Mouse (Mus musculus): ENCODE results near the gene Chd2. TPM values are rescaled to one million over a fixed set of nuclear protein-coding genes. Genes with fewer than 3 reads are reported as not detected.

Chd2 gene
- polyA plus RNA-seq, 1 experiment from 2014 or later = 58.9 TPM

GRCm38 (mm10) chr7:73556688-73557667 lies 15.3 kb upstream of the Chd2 start:
- Histone ChIP-seq H3K9ac (ENCODE audit: low read length) (peak overlapping the region; percentile 100), H3K27me3 (ENCODE audit: control insufficient read depth, insufficient read depth, low read depth, low read length) (no peaks in the 10 kb centered on the region), H3K27ac (ENCODE audit: low read length) (peak overlapping the region; percentile 99), H3K4me3 (ENCODE audit: low read length) (peak overlapping the region; percentile 99), H3K9me3 (ENCODE audit: control insufficient read depth, low read length) (no peaks in the 10 kb centered on the region), H3K4me2 (ENCODE audit: low read depth, low read length) (peak overlapping the region; percentile 41), H3K4me1 (replicated peaks; ENCODE audit: control insufficient read depth, insufficient read depth, low read length) (peaks cover 9% of the 10 kb centered on the region), H3K36me3 (ENCODE audit: control insufficient read depth, insufficient read depth, low read length) (no peaks in the 10 kb centered on the region)
- WGBS = under 1% methylated on average over 25 of the region's 25 CpGs
- ATAC-seq (ENCODE audit: low read depth) = no peak

GRCm38 (mm10) chr7:73555918-73556580 lies 14.4 kb upstream of the Chd2 start:
- H3K9ac ChIP-seq (ENCODE audit: low read length) = no peak overlapping the region
- 2% methylated on average over 4 of the region's 4 CpGs for WGBS
- no peaks in the 10 kb centered on the region for H3K36me3 ChIP-seq (ENCODE audit: control insufficient read depth, insufficient read depth, low read length)
- H3K4me2 ChIP-seq (ENCODE audit: low read depth, low read length) = peak overlapping the region; percentile 41; the same call in 1 of the 2 replicates
- ATAC-seq (ENCODE audit: low read depth) = no peak
- H3K4me3 ChIP-seq (ENCODE audit: low read length) = peak overlapping the region; percentile 21; the same call in 1 of the 2 replicates
- H3K27ac ChIP-seq (ENCODE audit: low read length) = no peak overlapping the region
- H3K4me1 ChIP-seq (replicated peaks; ENCODE audit: control insufficient read depth, insufficient read depth, low read length) = peaks cover 11% of the 10 kb centered on the region
- H3K9me3 ChIP-seq (ENCODE audit: control insufficient read depth, low read length) = no peaks in the 10 kb centered on the region
- H3K27me3 ChIP-seq (ENCODE audit: control insufficient read depth, insufficient read depth, low read depth, low read length) = no peaks in the 10 kb centered on the region

- H3K9ac ChIP-seq (ENCODE audit: low read length) = no peak overlapping the region
- no peak overlapping the region for H3K4me3 ChIP-seq (ENCODE audit: low read length)
- WGBS = 20% methylated on average over 2 of the region's 2 CpGs
- H3K36me3 ChIP-seq (ENCODE audit: control insufficient read depth, insufficient read depth, low read length) = peaks cover 4% of the 10 kb centered on the region
- H3K27me3 ChIP-seq (ENCODE audit: control insufficient read depth, insufficient read depth, low read depth, low read length) = no peaks in the 10 kb centered on the region
- ATAC-seq (ENCODE audit: low read depth) = no peak
- no peak overlapping the region for H3K4me2 ChIP-seq (ENCODE audit: low read depth, low read length)
- no peak overlapping the region for H3K27ac ChIP-seq (ENCODE audit: low read length)
- no peaks in the 10 kb centered on the region for H3K9me3 ChIP-seq (ENCODE audit: control insufficient read depth, low read length)
- peaks cover 11% of the 10 kb centered on the region for H3K4me1 ChIP-seq (replicated peaks; ENCODE audit: control insufficient read depth, insufficient read depth, low read length)
These were observed 13.2 kb upstream of the Chd2 start for GRCm38 (mm10) chr7:73554849-73555248.

- no peaks in the 10 kb centered on the region for H3K27me3 ChIP-seq (ENCODE audit: control insufficient read depth, insufficient read depth, low read depth, low read length)
- no peaks in the 10 kb centered on the region for H3K9me3 ChIP-seq (ENCODE audit: control insufficient read depth, low read length)
- WGBS = 55% methylated on average over 2 of the region's 2 CpGs
- H3K36me3 ChIP-seq (ENCODE audit: control insufficient read depth, insufficient read depth, low read length) = peaks cover 16% of the 10 kb centered on the region
- no peak for ATAC-seq (ENCODE audit: low read depth)
- H3K4me1 ChIP-seq (replicated peaks; ENCODE audit: control insufficient read depth, insufficient read depth, low read length) = peaks cover 11% of the 10 kb centered on the region
- no peak overlapping the region for H3K4me2 ChIP-seq (ENCODE audit: low read depth, low read length)
- H3K9ac ChIP-seq (ENCODE audit: low read length) = no peak overlapping the region
- H3K4me3 ChIP-seq (ENCODE audit: low read length) = no peak overlapping the region
- H3K27ac ChIP-seq (ENCODE audit: low read length) = no peak overlapping the region
These were observed 11.5 kb upstream of the Chd2 start for GRCm38 (mm10) chr7:73553160-73553559.

- ATAC-seq (ENCODE audit: low read depth) = no peak
- peaks cover 18% of the 10 kb centered on the region for H3K36me3 ChIP-seq (ENCODE audit: control insufficient read depth, insufficient read depth, low read length)
- WGBS = 59% methylated on average over 7 of the region's 7 CpGs
- H3K4me2 ChIP-seq (ENCODE audit: low read depth, low read length) = peak overlapping the region; percentile 50
- no peaks in the 10 kb centered on the region for H3K9me3 ChIP-seq (ENCODE audit: control insufficient read depth, low read length)
- no peaks in the 10 kb centered on the region for H3K27me3 ChIP-seq (ENCODE audit: control insufficient read depth, insufficient read depth, low read depth, low read length)
- peaks cover 14% of the 10 kb centered on the region for H3K4me1 ChIP-seq (replicated peaks; ENCODE audit: control insufficient read depth, insufficient read depth, low read length)
- no peak overlapping the region for H3K27ac ChIP-seq (ENCODE audit: low read length)
- H3K9ac ChIP-seq (ENCODE audit: low read length) = peak overlapping the region; percentile 49; the same call in 1 of the 2 replicates
- H3K4me3 ChIP-seq (ENCODE audit: low read length) = peak overlapping the region; percentile 30; the same call in 1 of the 2 replicates
These were observed 10.6 kb upstream of the Chd2 start for GRCm38 (mm10) chr7:73552054-73552750.

GRCm38 (mm10) chr7:73551370-73551769 lies 9.7 kb upstream of the Chd2 start:
- no peak for ATAC-seq (ENCODE audit: low read depth)
- no peak overlapping the region for H3K27ac ChIP-seq (ENCODE audit: low read length)
- no peak overlapping the region for H3K9ac ChIP-seq (ENCODE audit: low read length)
- peaks cover 20% of the 10 kb centered on the region for H3K4me1 ChIP-seq (replicated peaks; ENCODE audit: control insufficient read depth, insufficient read depth, low read length)
- no peak overlapping the region for H3K4me3 ChIP-seq (ENCODE audit: low read length)
- no peaks in the 10 kb centered on the region for H3K27me3 ChIP-seq (ENCODE audit: control insufficient read depth, insufficient read depth, low read depth, low read length)
- peaks cover 18% of the 10 kb centered on the region for H3K36me3 ChIP-seq (ENCODE audit: control insufficient read depth, insufficient read depth, low read length)
- H3K9me3 ChIP-seq (ENCODE audit: control insufficient read depth, low read length) = no peaks in the 10 kb centered on the region
- H3K4me2 ChIP-seq (ENCODE audit: low read depth, low read length) = no peak overlapping the region

- no peak overlapping the region for H3K27ac ChIP-seq (ENCODE audit: low read length)
- H3K27me3 ChIP-seq (ENCODE audit: control insufficient read depth, insufficient read depth, low read depth, low read length) = no peaks in the 10 kb centered on the region
- peaks cover 23% of the 10 kb centered on the region for H3K4me1 ChIP-seq (replicated peaks; ENCODE audit: control insufficient read depth, insufficient read depth, low read length)
- H3K4me3 ChIP-seq (ENCODE audit: low read length) = 0 out of 2 replicates have a peak overlapping the region, but pooled peaks have one; percentile 10
- peak overlapping the region; percentile 21; the same call in 1 of the 2 replicates for H3K4me2 ChIP-seq (ENCODE audit: low read depth, low read length)
- peaks cover 25% of the 10 kb centered on the region for H3K36me3 ChIP-seq (ENCODE audit: control insufficient read depth, insufficient read depth, low read length)
- no peak for ATAC-seq (ENCODE audit: low read depth)
- H3K9ac ChIP-seq (ENCODE audit: low read length) = no peak overlapping the region
- no peaks in the 10 kb centered on the region for H3K9me3 ChIP-seq (ENCODE audit: control insufficient read depth, low read length)
- WGBS = 72% methylated on average over 2 of the region's 2 CpGs
These were observed 6.4 kb upstream of the Chd2 start for GRCm38 (mm10) chr7:73548051-73548450.

- Histone ChIP-seq H3K27me3 (ENCODE audit: control insufficient read depth, insufficient read depth, low read depth, low read length) (no peaks in the 10 kb centered on the region), H3K9ac (ENCODE audit: low read length) (no peak overlapping the region; the same call in 1 of the 2 replicates), H3K27ac (ENCODE audit: low read length) (no peak overlapping the region; the same call in 1 of the 2 replicates), H3K36me3 (ENCODE audit: control insufficient read depth, insufficient read depth, low read length) (peaks cover 27% of the 10 kb centered on the region), H3K9me3 (ENCODE audit: control insufficient read depth, low read length) (no peaks in the 10 kb centered on the region), H3K4me2 (ENCODE audit: low read depth, low read length) (no peak overlapping the region), H3K4me3 (ENCODE audit: low read length) (no peak overlapping the region), H3K4me1 (replicated peaks; ENCODE audit: control insufficient read depth, insufficient read depth, low read length) (peaks cover 18% of the 10 kb centered on the region)
- ATAC-seq (ENCODE audit: low read depth) = 0 out of 2 replicates have a peak, but pooled peaks have one; percentile 27
- WGBS = 53% methylated on average over 10 of the region's 10 CpGs
These were observed 5.2 kb upstream of the Chd2 start for GRCm38 (mm10) chr7:73546561-73547510.
